Mouse (Mus musculus) testis, adult 2 months (tissue): ENCODE results near the gene Rb1. TPM values are rescaled to one million over a fixed set of nuclear protein-coding genes. Genes with fewer than 3 reads are reported as not detected.

Source experiments
- H3K27ac ChIP-seq: fragments of 200-500 bp; 2 replicates; pipeline ENCODE4 v1.5.1; 2012; ENCODE audit warnings: low read depth, low read length; ENCODE audit not compliant: control insufficient read depth, insufficient read depth
- H3K27me3 ChIP-seq: fragments of 200-500 bp; 2 replicates; pipeline ENCODE4 v1.6.1; 2012; ENCODE audit warnings: mild to moderate bottlenecking, low read length, moderate library complexity; ENCODE audit not compliant: control insufficient read depth, insufficient read depth
- H3K36me3 ChIP-seq: fragments of 200-500 bp; 2 replicates; pipeline ENCODE4 v1.6.1; 2012; ENCODE audit warnings: mild to moderate bottlenecking, low read length; ENCODE audit not compliant: control insufficient read depth, insufficient read depth
- H3K4me1 ChIP-seq: fragments of 200-500 bp; 2 replicates; pipeline ENCODE4 v1.6.1; 2012; ENCODE audit warnings: low read length; ENCODE audit not compliant: control insufficient read depth, insufficient read depth
- H3K4me3 ChIP-seq: fragments of 200-500 bp; 2 replicates; pipeline ENCODE4 v1.5.1; 2012; ENCODE audit warnings: low read depth, mild to moderate bottlenecking, low read length, moderate library complexity, mixed read lengths; ENCODE audit not compliant: control insufficient read depth
- CTCF ChIP-seq: fragments of 200-500 bp; IDR thresholded peaks from 2 replicates; pipeline ENCODE4 v1.5.1; 2012; ENCODE audit warnings: low read depth, mild to moderate bottlenecking, inconsistent platforms, low read length, moderate library complexity; ENCODE audit not compliant: control insufficient read depth, insufficient read depth, insufficient replicate concordance
- POLR2A ChIP-seq: fragments of 200-500 bp; IDR thresholded peaks from 2 replicates; pipeline ENCODE4 v1.6.1; 2012; ENCODE audit warnings: low read depth, mild to moderate bottlenecking, inconsistent platforms, low read length, moderate library complexity; ENCODE audit not compliant: control insufficient read depth
- polyA plus RNA-seq: library from polyadenylated mRNA; depleted of rRNA; stranded (reverse); fragments of >200 nt; gene quantifications from 2 replicates; pipeline ENCODE4 v1.2.3, GENCODE M21; 2012; rRNA removed

Gene Rb1
- polyA plus RNA-seq, 1 experiment = 6.4 TPM

GRCm38 (mm10) chr14:73138483-73138882 is 187.1 kb downstream of the Rb1 start:
- Histone ChIP-seq H3K4me3 (no peak overlapping the region), H3K4me1 (0 out of 2 replicates have a peak, but pooled peaks cover 2% of the 10 kb centered on the region), H3K27me3 (no peaks in the 10 kb centered on the region), H3K36me3 (no peaks in the 10 kb centered on the region), H3K27ac (no peak overlapping the region)
- TF ChIP-seq CTCF = no peak
- no peak for TF ChIP-seq POLR2A

GRCm38 (mm10) chr14:73137234-73137633 is 188.4 kb downstream of the Rb1 start:
- Histone ChIP-seq H3K4me1 (no peaks in the 10 kb centered on the region), H3K4me3 (no peak overlapping the region), H3K27ac (no peak overlapping the region), H3K36me3 (no peaks in the 10 kb centered on the region), H3K27me3 (no peaks in the 10 kb centered on the region)
- TF ChIP-seq POLR2A (no peak), CTCF (no peak)

Other genes starting within 250 kb of the Rb1 start
- gene Rcbtb2, start 202.8 kb downstream of the Rb1 start, polyA plus RNA-seq = 48.4 and 50.8 TPM in 2 replicates
- 0.29 and 0.30 TPM in 2 replicates for gene Lpar6, start 87.9 kb downstream of the Rb1 start, polyA plus RNA-seq
- gene Itm2b, start 59.5 kb upstream of the Rb1 start, polyA plus RNA-seq = 330 and 494 TPM in 2 replicates
- 19.5 and 24.5 TPM in 2 replicates for gene Med4, start 184.2 kb upstream of the Rb1 start, polyA plus RNA-seq
- gene Sucla2, start 199.5 kb upstream of the Rb1 start, polyA plus RNA-seq = 126 and 143 TPM in 2 replicates
- 1.6 and 1.7 TPM in 2 replicates for gene Nudt15, start 222.4 kb upstream of the Rb1 start, polyA plus RNA-seq